Mouse (Mus musculus) cerebellum, adult 2 months (tissue): ENCODE measurements around the gene BC005537.

Source experiments
- CTCF ChIP-seq: fragments of 200-500 bp; IDR thresholded peaks from 2 replicates; pipeline ENCODE4 v1.5.1; 2011; ENCODE audit warnings: low read depth, mild to moderate bottlenecking, control low read depth, low read length, moderate library complexity, borderline replicate concordance; ENCODE audit not compliant: insufficient read depth
- POLR2A ChIP-seq: fragments of 200-500 bp; IDR thresholded peaks from 2 replicates; pipeline ENCODE4 v1.6.1; 2011; ENCODE audit warnings: low read length, control low read depth, borderline replicate concordance; ENCODE audit not compliant: insufficient read depth

DNA sequence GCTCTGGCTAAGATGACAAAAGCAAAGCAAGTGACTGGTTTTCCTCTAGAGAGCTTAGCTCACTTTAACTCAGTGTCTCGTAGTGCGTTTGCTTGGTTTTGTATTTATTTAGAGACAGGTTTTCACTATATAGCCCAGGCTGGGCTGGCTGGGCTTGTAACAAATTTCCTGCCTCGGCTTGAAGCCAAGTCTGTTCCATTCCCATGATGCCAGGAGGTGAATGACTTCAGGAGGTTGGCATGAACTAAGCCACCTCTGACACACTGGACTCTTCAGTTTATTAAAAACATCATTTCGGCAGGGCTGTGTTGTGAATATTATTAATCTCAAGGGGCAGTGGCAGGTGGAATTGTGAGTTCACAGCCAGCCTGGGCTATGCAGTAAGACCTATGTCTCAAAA lies 24.1 kb downstream of the BC005537 start:
- TF ChIP-seq CTCF (no peak), POLR2A (no peak)
